Comparison of ENCODE assay signal across 8 mouse cellular contexts in genomic region chr8:80991937-80992336, GRCm38 (mm10). TPM values are rescaled to one million over a fixed set of nuclear protein-coding genes. Genes with fewer than 3 reads are reported as not detected.
DNase-seq lines count a peak whose midpoint lies in the region; ATAC-seq and TF ChIP-seq lines count a peak whose summit lies in the region.

No protein-coding gene starts in this region.

- no peak overlapping the region for H3K4me3 ChIP-seq in hindbrain, embryonic 10.5 days
- H3K4me3 ChIP-seq in lung, embryonic 14.5 days (ENCODE audit: low read depth, low read length) = no peak overlapping the region
- H3K4me3 ChIP-seq in stomach, embryonic 16.5 days (replicated peaks; ENCODE audit: low read length) = no peak overlapping the region

- H3K36me3 ChIP-seq in hindbrain, embryonic 10.5 days = peaks cover 91% of the 10 kb centered on the region
- peaks cover 84% of the 10 kb centered on the region for H3K36me3 ChIP-seq in lung, embryonic 14.5 days (ENCODE audit: insufficient read depth)
- peaks cover 4% of the 10 kb centered on the region; the same call in 1 of the 2 replicates for H3K36me3 ChIP-seq in stomach, embryonic 16.5 days (ENCODE audit: control insufficient read depth, insufficient read depth, low read length)

- DNase-seq in left cerebral cortex, postnatal 14 days (ENCODE audit: low spot score in 2 of 2) = peak; percentile 24 to 43
- no peak for DNase-seq in left cerebral cortex, adult 9 months (ENCODE audit: low spot score in 2 of 2)
- peak; percentile 8 for DNase-seq in hindbrain, embryonic 10.5 days (ENCODE audit: low spot score)
- DNase-seq in lung, embryonic 14.5 days = peak; percentile 91
- no peak for DNase-seq in layer of hippocampus, adult 18-20 months (ENCODE audit: low spot score in 2 of 2)
- DNase-seq in layer of hippocampus, postnatal 10 days (ENCODE audit: low spot score in 2 of 2) = no peak

- H3K27ac ChIP-seq in hindbrain, embryonic 10.5 days = no peak overlapping the region
- no peak overlapping the region for H3K27ac ChIP-seq in lung, embryonic 14.5 days (ENCODE audit: low read depth)
- no peak overlapping the region for H3K27ac ChIP-seq in stomach, embryonic 16.5 days (ENCODE audit: low read length)

- H3K9me3 ChIP-seq in hindbrain, embryonic 10.5 days = no peaks in the 10 kb centered on the region
- no peaks in the 10 kb centered on the region for H3K9me3 ChIP-seq in lung, embryonic 14.5 days (ENCODE audit: low read depth, low read length)
- H3K9me3 ChIP-seq in stomach, embryonic 16.5 days (replicated peaks; ENCODE audit: control insufficient read depth, low read length) = no peaks in the 10 kb centered on the region

- H3K9ac ChIP-seq in lung, embryonic 14.5 days = no peak overlapping the region
- H3K9ac ChIP-seq in stomach, embryonic 16.5 days (ENCODE audit: low read length) = no peak overlapping the region

- WGBS in hindbrain, embryonic 10.5 days = 64% methylated on average over 3 of the region's 3 CpGs
- 39% methylated on average over 3 of the region's 3 CpGs for WGBS in lung, embryonic 14.5 days
- WGBS in stomach, embryonic 16.5 days = 50% methylated on average over 3 of the region's 3 CpGs

- H3K27me3 ChIP-seq in hindbrain, embryonic 10.5 days (ENCODE audit: insufficient read depth, poor library complexity, severe bottlenecking) = no peaks in the 10 kb centered on the region
- H3K27me3 ChIP-seq in lung, embryonic 14.5 days (ENCODE audit: insufficient read depth, low read length) = no peaks in the 10 kb centered on the region
- no peaks in the 10 kb centered on the region for H3K27me3 ChIP-seq in stomach, embryonic 16.5 days (ENCODE audit: control insufficient read depth, insufficient read depth, low read length)

- intact Hi-C loops in left cerebral cortex, postnatal 14 days (cut with DNase I) = loop anchor here (5.0 kb wide), 1 partner anchor 110 kb away; the partner anchor contains the start of gene Gab1

- peak; percentile 89 for ATAC-seq in common myeloid progenitor, adult 5-6 weeks (replicated peaks; ENCODE audit: low read depth, poor library complexity, severe bottlenecking)
- ATAC-seq in lung, embryonic 14.5 days (ENCODE audit: insufficient read depth) = peak; percentile 93
- ATAC-seq in stomach, embryonic 16.5 days (ENCODE audit: insufficient read depth, low FRiP score) = peak; percentile 81

- H3K4me2 ChIP-seq in lung, embryonic 14.5 days = no peak overlapping the region
- no peak overlapping the region for H3K4me2 ChIP-seq in stomach, embryonic 16.5 days (ENCODE audit: low read depth, low read length)

- H3K4me1 ChIP-seq in hindbrain, embryonic 10.5 days (replicated peaks) = no peaks in the 10 kb centered on the region
- no peaks in the 10 kb centered on the region for H3K4me1 ChIP-seq in lung, embryonic 14.5 days (ENCODE audit: insufficient read depth)
- H3K4me1 ChIP-seq in stomach, embryonic 16.5 days (ENCODE audit: control insufficient read depth, insufficient read depth, low read length) = no peaks in the 10 kb centered on the region

- peak; percentile 74 for TF ChIP-seq CTCF in lung, embryonic 14.5 days (IDR thresholded peaks at IDR 0.05; ENCODE audit: low read depth)

RNA-seq across cellular contexts. Expression of gene Usp38, which starts 22.8 kb away (rescaled TPM):
- 10 to 100 TPM; 24.2 to 25.1 TPM for total RNA-seq in left cerebral cortex, postnatal 14 days (2021)
- total RNA-seq in common myeloid progenitor, adult 5-6 weeks (2017) = 34.3 and 41.6 TPM in 2 replicates
- polyA plus RNA-seq in hindbrain, embryonic 10.5 days (2016; fragmentation: Nextera tagmentation; extraction: Ambion mirVana) = 22.5 and 24.2 TPM in 2 replicates
- 23.2 and 24.8 TPM in 2 replicates for polyA plus RNA-seq in lung, embryonic 14.5 days (2014; fragmentation: Nextera tagmentation; extraction: Ambion mirVana)
- 14.2 and 16.5 TPM in 2 replicates for polyA plus RNA-seq in stomach, embryonic 16.5 days (2015; fragmentation: Nextera tagmentation; extraction: Ambion mirVana)
- total RNA-seq in layer of hippocampus, adult 18-20 months (2021) = 10 to 100 TPM; 23.4 to 23.5 TPM
- total RNA-seq in layer of hippocampus, postnatal 10 days (2021) = 10 to 100 TPM; 26.1 to 26.5 TPM

Comparison
In these comparisons a context has a peak if more than half of its experiments do, and no peak if none do; other contexts are left out.
1. DNase-seq: peak in left cerebral cortex, postnatal 14 days (2 of 2), hindbrain, embryonic 10.5 days (single experiment) and lung, embryonic 14.5 days (single experiment); none in left cerebral cortex, adult 9 months (0 of 2), layer of hippocampus, adult 18-20 months (0 of 2) and layer of hippocampus, postnatal 10 days (0 of 2).
2. Peak in every context shown above with its lines, with median percentiles within 50 percentile points of each other: ATAC-seq.